Mouse (Mus musculus): ENCODE measurements around the gene Vav1.

DNA sequence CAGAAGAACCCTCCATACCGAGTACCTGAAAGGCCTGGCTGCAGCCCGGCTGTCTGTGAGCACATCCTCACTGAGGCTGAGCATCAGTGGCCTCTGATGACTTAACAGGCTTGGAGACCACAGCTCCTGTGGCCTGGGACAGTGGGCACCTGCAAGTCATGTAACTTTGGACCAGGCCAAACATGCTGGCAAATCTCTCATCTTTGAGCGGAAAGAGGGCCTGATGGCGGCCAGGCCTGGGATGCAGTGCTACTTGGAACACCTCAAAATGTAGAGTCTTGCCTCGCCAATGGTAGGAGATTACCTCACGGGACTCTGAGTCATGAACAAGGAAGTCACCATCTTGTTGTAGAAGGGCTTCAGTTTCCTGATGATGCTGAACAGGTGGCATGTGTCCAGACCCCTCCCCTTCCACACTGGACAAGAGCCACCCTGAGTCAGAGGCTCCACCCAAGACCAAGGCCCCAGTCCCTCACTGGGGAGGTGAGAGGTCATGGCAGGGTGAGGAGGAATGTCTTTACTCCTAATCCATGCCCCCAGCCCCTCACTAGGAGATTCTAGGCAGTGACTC, 11.3 kb upstream of the Vav1 start:
- TF ChIP-seq CTCF (IDR thresholded peaks at IDR 0.05): no peak
- no peak for TF ChIP-seq POLR2A (IDR thresholded peaks at IDR 0.05; ENCODE audit: insufficient read depth, low read depth, low read length)
- TF ChIP-seq EP300 (IDR thresholded peaks at IDR 0.05; ENCODE audit: insufficient read depth, low read depth, low read length): no peak

All from heart, adult 2 months (tissue).